Mouse (Mus musculus): ENCODE measurements at regions not wholly inside any gene's neighbourhood (a gene's known extent, or its start where the extent isn't known, plus 50 kb on each side); places are given as distances from the start of the nearest gene placed in this dataset.

DNA sequence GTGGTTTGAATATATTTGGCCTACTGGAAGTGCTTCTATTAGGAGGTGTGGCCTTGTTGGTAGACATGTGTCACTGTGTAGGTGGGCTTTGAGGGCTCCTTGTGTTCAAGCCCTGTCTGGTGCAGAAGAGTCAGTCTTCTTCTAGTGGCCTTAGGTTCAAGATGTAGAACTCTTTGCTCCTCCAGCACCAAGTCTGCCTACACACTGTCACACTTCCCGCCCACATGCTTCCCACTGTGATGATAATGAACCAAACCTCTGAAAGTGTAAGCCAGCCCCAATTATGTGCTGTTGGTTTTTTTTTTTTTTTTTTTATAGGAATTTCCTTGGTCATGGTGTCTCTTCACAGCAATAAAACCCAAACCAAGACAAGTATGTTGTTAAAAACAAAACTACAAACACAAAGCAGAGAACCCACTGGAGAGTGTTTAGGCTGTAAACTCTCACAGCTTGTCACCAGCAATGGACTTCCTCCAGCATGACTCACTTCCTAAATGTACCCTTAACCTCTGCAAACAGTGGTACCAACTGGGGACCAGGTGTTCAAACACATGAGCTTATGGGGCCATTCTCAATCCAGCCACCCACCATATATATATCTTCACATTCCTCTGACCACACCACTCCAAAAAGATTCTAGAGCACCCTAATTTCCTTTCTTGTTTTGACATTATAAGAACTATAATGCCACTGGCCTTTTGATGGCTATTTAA lies 74.0 kb upstream of the Camk1g start:
- no peak for DNase-seq

GRCm38 (mm10) chr1:193440512-193440911 lies 70.4 kb upstream of the Camk1g start:
- peak in 1 of 2 experiments; percentile 19 for DNase-seq

- DNase-seq: peak; percentile 41 to 58
Measured at GRCm38 (mm10) chr1:193434281-193434680, 64.2 kb upstream of the Camk1g start.

DNA sequence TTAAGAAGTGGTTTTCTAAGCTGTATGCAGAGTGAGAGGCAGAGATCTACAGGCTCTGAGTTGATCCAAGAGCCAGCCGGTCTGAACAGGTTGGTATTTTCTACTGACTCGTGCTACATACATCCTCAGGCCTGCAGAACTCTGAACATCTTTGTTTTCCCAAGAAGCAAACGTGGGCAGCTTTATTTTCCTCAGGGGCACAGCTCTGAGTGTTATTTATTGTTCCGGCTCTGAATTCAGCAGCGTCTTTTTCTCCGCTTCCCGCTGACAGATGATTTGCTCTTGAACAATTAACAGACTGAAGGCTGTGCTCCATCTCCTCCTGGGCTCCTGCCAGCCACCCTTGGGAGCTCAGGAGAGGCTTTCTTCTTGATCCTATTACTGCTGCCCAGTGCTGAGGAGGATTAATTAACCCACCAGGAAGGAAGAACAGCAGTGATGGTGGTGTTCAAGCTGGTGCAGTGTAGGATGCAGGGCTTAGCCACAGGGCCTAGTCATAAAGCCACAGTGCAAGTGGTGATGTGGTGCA lies 63.5 kb upstream of the Camk1g start:
- DNase-seq: peak; percentile 55 to 71

GRCm38 (mm10) chr1:193430231-193430630 lies 60.1 kb upstream of the Camk1g start:
- DNase-seq: no peak

- DNase-seq: no peak
Measured at GRCm38 (mm10) chr1:193423653-193424075, 53.6 kb upstream of the Camk1g start.

- no peak for DNase-seq
Measured at GRCm38 (mm10) chr1:193422886-193423285, 52.8 kb upstream of the Camk1g start.

- DNase-seq: no peak
Measured at GRCm38 (mm10) chr1:193421820-193422219, 51.7 kb upstream of the Camk1g start.

- DNase-seq: no peak
Measured at GRCm38 (mm10) chr1:193421414-193421813, 51.3 kb upstream of the Camk1g start.
